Mouse (Mus musculus) CH12.LX (cell line): ENCODE data around the gene Cd81. TPM values are rescaled to one million over a fixed set of nuclear protein-coding genes. Genes with fewer than 3 reads are reported as not detected.

Experiments
- DNase-seq: peaks from one replicate; pipeline ENCODE4 v3.0.0-alpha.2; 2013; ENCODE audit errors: extremely low read depth
- H3K27ac ChIP-seq: 2 replicates; pipeline ENCODE4 v1.5.1; 2012; ENCODE audit warnings: low read depth, mild to moderate bottlenecking, control low read depth, moderate library complexity; ENCODE audit not compliant: insufficient read depth
- H3K27me3 ChIP-seq: replicated peaks from 2 replicates; pipeline ENCODE3; 2012; ENCODE audit warnings: inconsistent platforms
- H3K36me3 ChIP-seq, 2 experiments: replicated peaks in 1 of 2; 2 replicates each; pipeline versions ENCODE3 to v1.6.1; 2012; ENCODE audit warnings: inconsistent platforms in 1 of 2, low read length in 1 of 2, mild to moderate bottlenecking in 1 of 2, mixed read lengths in 1 of 2, moderate library complexity in 1 of 2; ENCODE audit not compliant: control insufficient read depth in 1 of 2, insufficient read depth in 1 of 2
- H3K4me1 ChIP-seq, 2 experiments: 2 replicates each; pipeline ENCODE4 v1.6.1; 2012; ENCODE audit warnings: inconsistent platforms in 1 of 2, moderate library complexity in 1 of 2; ENCODE audit not compliant: insufficient read depth in 2 of 2, control insufficient read depth in 1 of 2
- H3K4me2 ChIP-seq: 2 replicates; pipeline ENCODE4 v1.6.1; 2012; ENCODE audit warnings: low read depth, mild to moderate bottlenecking, control low read depth; ENCODE audit not compliant: poor library complexity, insufficient read depth, severe bottlenecking
- H3K4me3 ChIP-seq, 3 experiments: fragments of 150-350 bp in 1 of 3; sonication (generic) in 1 of 3; replicated peaks in 1 of 3; 2 replicates each; pipeline versions ENCODE3 to v1.5.1; 2011 to 2012; ENCODE audit warnings: low read depth in 2 of 3, low read length in 2 of 3, mild to moderate bottlenecking in 2 of 3, moderate library complexity in 2 of 3, control low read depth in 1 of 3, improper control_type of control experiment in 1 of 3, inconsistent platforms in 1 of 3, mixed read lengths in 1 of 3; ENCODE audit not compliant: poor library complexity in 1 of 3
- H3K79me2 ChIP-seq: replicated peaks from 2 replicates; pipeline ENCODE4 v1.6.1; 2012; ENCODE audit warnings: mild to moderate bottlenecking, moderate library complexity; ENCODE audit not compliant: control insufficient read depth, poor library complexity, insufficient read depth, severe bottlenecking; ENCODE audit errors: extremely low read depth
- H3K9ac ChIP-seq: 2 replicates; pipeline ENCODE4 v1.6.1; 2012; ENCODE audit warnings: low read depth, mild to moderate bottlenecking, control low read depth, moderate library complexity; ENCODE audit not compliant: insufficient read depth
- H3K9me3 ChIP-seq: replicated peaks from 2 replicates; pipeline ENCODE3; 2012; ENCODE audit warnings: low read length, inconsistent platforms, mixed read lengths
- BHLHE40 ChIP-seq: IDR thresholded peaks from 2 replicates; pipeline ENCODE4 v1.6.1; 2011; ENCODE audit warnings: mild to moderate bottlenecking, low read depth, low read length, improper control_type of control experiment
- CHD1 ChIP-seq: IDR thresholded peaks from 2 replicates; pipeline ENCODE4 v1.6.1; 2012; ENCODE audit warnings: low read depth, low read length, improper control_type of control experiment, inconsistent platforms
- CHD2 ChIP-seq: IDR thresholded peaks from 2 replicates; pipeline ENCODE4 v1.6.1; 2011; ENCODE audit warnings: low read length, improper control_type of control experiment
- CTCF ChIP-seq, 2 experiments: IDR thresholded peaks in 1 of 2; conservative IDR thresholded peaks in 1 of 2; 2 replicates each; pipeline ENCODE4 v1.5.1; 2011 to 2012; ENCODE audit warnings: low read depth in 2 of 2, low read length in 2 of 2, improper control_type of control experiment in 1 of 2, inconsistent platforms in 1 of 2, mild to moderate bottlenecking in 1 of 2, moderate library complexity in 1 of 2
- E2F4 ChIP-seq: IDR thresholded peaks from 2 replicates; pipeline ENCODE4 v1.6.1; 2011; ENCODE audit warnings: low read depth, low read length, improper control_type of control experiment; ENCODE audit not compliant: insufficient replicate concordance
- ELF1 ChIP-seq: IDR thresholded peaks from 2 replicates; pipeline ENCODE4 v1.6.1; 2014; ENCODE audit warnings: low read depth, mild to moderate bottlenecking, inconsistent platforms, low read length, improper control_type of control experiment
- EP300 ChIP-seq: IDR thresholded peaks from 2 replicates; pipeline ENCODE4 v1.6.1; 2011; ENCODE audit warnings: low read length, improper control_type of control experiment
- ETS1 ChIP-seq: conservative IDR thresholded peaks from 2 replicates; pipeline ENCODE4 v1.6.1; 2012; ENCODE audit warnings: low read depth, mild to moderate bottlenecking, inconsistent platforms, low read length, improper control_type of control experiment, moderate library complexity
- GABPA ChIP-seq: IDR thresholded peaks from 2 replicates; pipeline ENCODE4 v1.6.1; 2012; ENCODE audit warnings: low read depth, low read length, improper control_type of control experiment, inconsistent platforms; ENCODE audit not compliant: insufficient replicate concordance
- HCFC1 ChIP-seq: IDR thresholded peaks from 2 replicates; pipeline ENCODE4 v1.6.1; 2012; ENCODE audit warnings: low read depth, mild to moderate bottlenecking, inconsistent platforms, low read length, improper control_type of control experiment
- IRF4 ChIP-seq: IDR thresholded peaks from 2 replicates; pipeline ENCODE4 v1.6.1; 2014; ENCODE audit warnings: low read depth, mild to moderate bottlenecking, inconsistent platforms, low read length, improper control_type of control experiment
- JUND ChIP-seq: conservative IDR thresholded peaks from 2 replicates; pipeline ENCODE4 v1.6.1; 2011; ENCODE audit warnings: low read depth, low read length, improper control_type of control experiment
- KAT2A ChIP-seq: IDR thresholded peaks from 2 replicates; pipeline ENCODE4 v1.6.1; 2012; ENCODE audit warnings: low read length, improper control_type of control experiment, inconsistent platforms; ENCODE audit not compliant: insufficient replicate concordance
- MAFK ChIP-seq: IDR thresholded peaks from 2 replicates; pipeline ENCODE4 v1.6.1; 2011; ENCODE audit warnings: low read length, improper control_type of control experiment; ENCODE audit not compliant: insufficient replicate concordance
- MAX ChIP-seq: IDR thresholded peaks from 2 replicates; pipeline ENCODE4 v1.6.1; 2011; ENCODE audit warnings: low read length, improper control_type of control experiment
- MAZ ChIP-seq: IDR thresholded peaks from 2 replicates; pipeline ENCODE4 v1.6.1; 2012; ENCODE audit warnings: low read depth, mild to moderate bottlenecking, inconsistent platforms, low read length, improper control_type of control experiment, moderate library complexity
- MEF2A ChIP-seq: IDR thresholded peaks from 2 replicates; pipeline ENCODE4 v1.6.1; 2014; ENCODE audit warnings: low read depth, mild to moderate bottlenecking, inconsistent platforms, low read length, improper control_type of control experiment, borderline replicate concordance
- MXI1 ChIP-seq: IDR thresholded peaks from 2 replicates; pipeline ENCODE4 v1.6.1; 2011; ENCODE audit warnings: mild to moderate bottlenecking, low read depth, low read length, improper control_type of control experiment
- MYC ChIP-seq: IDR thresholded peaks from 2 replicates; pipeline ENCODE4 v1.6.1; 2011; ENCODE audit warnings: low read depth, mild to moderate bottlenecking, improper control_type of control experiment, low read length
- NELFE ChIP-seq: IDR thresholded peaks from 2 replicates; pipeline ENCODE4 v1.6.1; 2011; ENCODE audit warnings: low read depth, low read length, improper control_type of control experiment
- NRF1 ChIP-seq: IDR thresholded peaks from 2 replicates; pipeline ENCODE4 v1.6.1; 2014; ENCODE audit warnings: low read depth, mild to moderate bottlenecking, inconsistent platforms, low read length, improper control_type of control experiment, moderate library complexity
- POLR2A ChIP-seq: IDR thresholded peaks from 2 replicates; pipeline ENCODE4 v1.6.1; 2011; ENCODE audit warnings: low read depth, mild to moderate bottlenecking, improper control_type of control experiment, low read length
- POLR2AphosphoS2 ChIP-seq: IDR thresholded peaks from 2 replicates; pipeline ENCODE4 v1.6.1; 2011; ENCODE audit warnings: low read depth, low read length, improper control_type of control experiment
- RAD21 ChIP-seq: IDR thresholded peaks from 2 replicates; pipeline ENCODE4 v1.6.1; 2011; ENCODE audit warnings: low read depth, mild to moderate bottlenecking, low read length, improper control_type of control experiment, moderate library complexity
- RCOR1 ChIP-seq: conservative IDR thresholded peaks from 2 replicates; pipeline ENCODE4 v1.6.1; 2012; ENCODE audit warnings: low read depth, mild to moderate bottlenecking, inconsistent platforms, low read length, improper control_type of control experiment
- SIN3A ChIP-seq: IDR thresholded peaks from 2 replicates; pipeline ENCODE4 v1.6.1; 2012; ENCODE audit warnings: low read length, improper control_type of control experiment, inconsistent platforms
- SMC3 ChIP-seq: IDR thresholded peaks from 2 replicates; pipeline ENCODE4 v1.6.1; 2011; ENCODE audit warnings: low read depth, low read length, improper control_type of control experiment
- TBP ChIP-seq: conservative IDR thresholded peaks from 2 replicates; pipeline ENCODE4 v1.6.1; 2011; ENCODE audit warnings: low read depth, low read length, improper control_type of control experiment
- TCF12 ChIP-seq: IDR thresholded peaks from 2 replicates; pipeline ENCODE4 v1.6.1; 2014; ENCODE audit warnings: low read depth, mild to moderate bottlenecking, inconsistent platforms, low read length, improper control_type of control experiment
- UBTF ChIP-seq: IDR thresholded peaks from 2 replicates; pipeline ENCODE4 v1.6.1; 2012; ENCODE audit warnings: low read depth, mild to moderate bottlenecking, inconsistent platforms, low read length, improper control_type of control experiment, moderate library complexity
- USF1 ChIP-seq: IDR thresholded peaks from 2 replicates; pipeline ENCODE4 v1.6.1; 2014; ENCODE audit warnings: low read depth, mild to moderate bottlenecking, inconsistent platforms, low read length, improper control_type of control experiment
- USF2 ChIP-seq: conservative IDR thresholded peaks from 2 replicates; pipeline ENCODE4 v1.6.1; 2011; ENCODE audit warnings: low read depth, low read length, improper control_type of control experiment
- ZC3H11A ChIP-seq: IDR thresholded peaks from 2 replicates; pipeline ENCODE4 v1.6.1; 2012; ENCODE audit warnings: low read depth, mild to moderate bottlenecking, inconsistent platforms, low read length, improper control_type of control experiment
- ZKSCAN1 ChIP-seq: IDR thresholded peaks from 2 replicates; pipeline ENCODE4 v1.6.1; 2012; ENCODE audit warnings: low read depth, inconsistent platforms, low read length, improper control_type of control experiment, borderline replicate concordance
- ZMIZ1 ChIP-seq: IDR thresholded peaks from 2 replicates; pipeline ENCODE4 v1.6.1; 2012; ENCODE audit warnings: low read depth, mild to moderate bottlenecking, inconsistent platforms, low read length, improper control_type of control experiment
- ZNF384 ChIP-seq: IDR thresholded peaks from 2 replicates; pipeline ENCODE4 v1.6.1; 2012; ENCODE audit warnings: low read depth, low read length, improper control_type of control experiment, inconsistent platforms
- dilution Hi-C: fragments of 300-500 bp; cut with MboI; formaldehyde crosslinking; loops from 2 replicates; pipeline ENCODE4 v1.14.3; 2020; ENCODE audit warnings: low sequenced_read_pairs; ENCODE audit not compliant: extremely low pct_unique_long_range_greater_than_20kb, extremely low pct_ligation_motif_present
- in situ Hi-C: fragments of 300-500 bp; cut with MboI; formaldehyde crosslinking; loops from 3 replicates; pipeline ENCODE4 v1.14.3; 2019; ENCODE audit warnings: low sequenced_read_pairs, low pct_ligation_motif_present, low pct_unique_long_range_greater_than_20kb, mixed read lengths
- polyA plus RNA-seq: library from polyadenylated mRNA; unstranded; fragments of >175 nt; gene quantifications from 2 replicates; pipeline ENCODE4 v1.2.1, GENCODE M21; 2012; ENCODE audit warnings: low read depth; ENCODE audit not compliant: insufficient read length
- total RNA-seq, 2 experiments: library from RNA; depleted of rRNA; stranded (reverse); fragments of 300-350 nt in 1 of 2; fragments of >200 nt in 1 of 2; gene quantifications; 2 replicates each; pipeline ENCODE4 v1.2.3; 2012 to 2014

The Cd81 gene
- total and polyA plus RNA-seq, 3 experiments = 318 to 352 (median 327) TPM

DNA sequence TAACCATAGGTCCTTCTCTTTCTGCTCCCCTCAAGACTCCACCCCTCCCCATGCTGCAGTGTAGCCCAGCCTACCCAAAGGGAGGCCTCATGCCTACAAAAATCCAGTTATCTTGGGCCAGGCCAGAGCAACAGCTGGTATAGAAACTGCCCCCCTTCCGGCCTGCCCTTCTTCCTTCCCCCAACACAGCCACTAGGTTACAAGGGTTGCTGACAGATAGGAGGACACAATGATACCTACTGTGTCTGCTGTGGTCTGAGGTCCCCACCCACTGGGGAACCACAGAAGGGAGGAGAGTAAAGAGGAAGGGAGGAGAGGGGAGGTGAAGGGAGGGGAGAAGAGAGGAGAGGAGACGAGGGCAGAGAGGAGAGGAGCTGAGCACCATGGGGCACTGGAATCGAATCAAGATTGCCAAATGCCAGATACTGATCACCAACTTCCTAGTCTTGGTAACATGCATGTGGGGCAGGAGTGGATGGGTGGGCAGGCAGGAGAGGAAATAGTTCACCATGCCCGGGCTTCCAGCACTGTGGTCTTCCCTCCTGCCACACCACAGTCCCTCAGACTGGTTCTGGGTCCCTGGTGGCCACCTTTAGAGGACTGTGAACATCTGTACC, 47.7 kb upstream of the Cd81 start, which contains the start of gene Tspan32:
Gene Tspan32 (plus strand): TSS at position 320 of the 617 bp plus-strand sequence.
- DNase-seq = peak; percentile 87
- peaks cover 19 to 42% of the 10 kb centered on the region in 2 experiments for H3K4me1 ChIP-seq
- peak within 1 kb of the TSS; percentile 82 for H3K27ac ChIP-seq
- peak within 1 kb of the TSS; percentile 59 to 81 (median 74) for H3K4me3 ChIP-seq
- peaks cover 21% of the 10 kb centered on the region for H3K79me2 ChIP-seq
- TF ChIP-seq JUND (no peak), ETS1 (peak; percentile 26; the same call in 1 of the 2 replicates), RCOR1 (peak; percentile 59; the same call in 1 of the 2 replicates), CHD1 (peak; percentile 23; the same call in 1 of the 2 replicates), NRF1 (no peak), GABPA (no peak), KAT2A (no peak), USF2 (no peak), CHD2 (no peak), MYC (0 out of 2 replicates have a peak, but pooled peaks have one; percentile 15), POLR2AphosphoS2 (no peak), HCFC1 (peak; percentile 43; the same call in 1 of the 2 replicates), ZNF384 (no peak), TBP (no peak), BHLHE40 (no peak; the same call in 1 of the 2 replicates), ZKSCAN1 (no peak), UBTF (no peak), SMC3 (0 out of 2 replicates have a peak, but pooled peaks have one; percentile 6), POLR2A (peak; percentile 66), USF1 (no peak), ZMIZ1 (no peak; the same call in 1 of the 2 replicates), MAFK (peak; percentile 38; the same call in 1 of the 2 replicates), ELF1 (0 out of 2 replicates have a peak, but pooled peaks have one; percentile 41), MAZ (peak; percentile 90), IRF4 (peak; percentile 60), TCF12 (peak; percentile 55), MXI1 (peak; percentile 98), MAX (peak; percentile 24; the same call in 1 of the 2 replicates), ZC3H11A (no peak), MEF2A (peak; percentile 60; the same call in 1 of the 2 replicates), CTCF (conservative IDR thresholded peaks at IDR 0.05 in 1 of 2, IDR thresholded peaks at IDR 0.05 in 1 of 2; ENCODE audit: low read depth in 2 of 2, low read length in 2 of 2) (0 out of 4 replicates have a peak, but pooled peaks of 1 of the 2 experiments have one; percentile 5), E2F4 (no peak), NELFE (peak; percentile 57), SIN3A (peak; percentile 67; the same call in 1 of the 2 replicates), RAD21 (no peak; the same call in 1 of the 2 replicates), EP300 (0 out of 2 replicates have a peak, but pooled peaks have one; percentile 4)
- TF ChIP-seq, all 38 proteins: peak for 19
- H3K9ac ChIP-seq = peak within 1 kb of the TSS; percentile 72
- dilution Hi-C loops = no loop called here
- H3K9me3 ChIP-seq = no peaks in the 10 kb centered on the region
- in situ Hi-C loops = loop anchor here (5.0 to 25.0 kb wide), 2 partner anchors 62 to 543 kb away; partner anchors contain the start of genes Lsp1 and Tssc4
- H3K4me2 ChIP-seq = peak within 1 kb of the TSS; percentile 79
- no peaks in the 10 kb centered on the region for H3K27me3 ChIP-seq
- H3K36me3 ChIP-seq = peaks cover 0 to 9% of the 10 kb centered on the region in 2 experiments
